Mouse (Mus musculus) CH12F3 (cell line): ENCODE results near the gene Kdr.

Source experiments
- in situ Hi-C: fragments of 300-500 bp; cut with MboI; formaldehyde crosslinking; loops from 2 replicates; pipeline ENCODE4 v1.14.3; 2020; ENCODE audit warnings: low sequenced_read_pairs

Kdr gene

DNA sequence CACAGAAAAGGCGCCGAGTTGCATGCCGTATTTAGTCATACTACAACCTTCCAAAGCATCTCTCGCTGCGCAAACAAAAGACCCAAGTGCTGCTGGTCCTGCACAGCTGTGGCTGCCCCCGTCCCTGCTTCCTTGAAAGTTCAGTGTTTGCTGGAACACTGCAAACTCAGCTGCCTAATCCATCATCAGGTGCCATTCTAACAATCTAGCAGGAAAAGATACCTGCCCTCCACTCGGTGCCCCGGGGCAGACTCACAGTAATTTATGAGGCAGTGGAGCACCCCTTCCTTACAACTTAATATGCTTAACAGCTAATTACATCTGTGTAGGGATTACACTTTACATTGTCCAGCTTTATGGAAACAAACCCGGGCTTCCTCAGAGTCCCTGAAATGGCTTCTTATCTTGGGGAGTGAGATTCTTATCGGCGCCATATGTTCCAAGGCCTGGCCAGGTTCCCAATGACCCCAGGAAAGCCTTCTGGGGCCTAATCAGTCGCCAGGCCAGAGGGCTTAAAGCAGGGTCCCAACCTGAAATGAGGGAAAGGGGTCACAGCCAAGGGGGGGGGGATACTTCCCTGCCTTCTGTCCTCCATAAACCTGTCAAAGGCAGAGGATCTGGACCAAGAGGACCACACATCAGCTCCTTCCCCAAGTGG is 56.4 kb downstream of the Kdr start:
- in situ Hi-C loops = no loop called here

DNA sequence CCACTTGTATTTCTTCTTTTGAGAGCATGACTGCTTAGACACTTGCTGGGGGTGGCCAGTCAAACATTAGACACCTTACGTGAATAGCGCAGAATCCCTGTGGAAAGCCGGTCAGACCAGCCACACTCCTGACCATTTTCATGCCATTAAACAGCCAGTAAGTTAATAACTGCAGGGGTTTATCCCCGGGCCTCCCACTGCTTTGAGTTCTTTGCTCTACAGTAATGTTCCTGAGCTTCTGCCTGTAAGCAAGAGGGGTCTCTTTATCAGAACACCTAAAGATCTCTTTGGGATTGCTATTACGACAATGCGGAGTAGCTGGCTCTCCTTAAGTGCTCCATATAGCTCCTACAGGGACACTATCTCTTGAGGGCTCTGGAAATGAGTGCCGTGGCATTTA is 58.7 kb downstream of the Kdr start:
- in situ Hi-C loops = no loop called here

DNA sequence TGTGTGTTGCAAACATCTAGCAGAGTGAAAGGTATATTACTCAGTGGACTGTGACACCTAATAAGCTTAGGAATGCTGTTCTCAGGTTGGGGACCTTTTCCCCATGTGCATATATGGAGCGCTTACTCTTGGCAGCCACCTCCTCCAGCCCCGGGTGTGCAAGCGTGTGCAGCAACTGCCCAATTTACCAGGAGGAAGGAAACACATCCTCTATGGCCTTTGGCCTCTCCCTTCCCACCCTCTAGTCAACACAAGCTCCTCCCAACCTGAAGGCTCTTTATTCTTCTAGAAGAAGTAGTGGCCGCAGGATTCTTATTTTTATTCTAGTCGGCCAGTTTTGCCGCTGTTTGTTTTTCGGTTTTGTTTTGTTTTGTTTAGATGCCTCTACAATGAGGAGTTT is 60.1 kb downstream of the Kdr start:
- in situ Hi-C loops = no loop called here

DNA sequence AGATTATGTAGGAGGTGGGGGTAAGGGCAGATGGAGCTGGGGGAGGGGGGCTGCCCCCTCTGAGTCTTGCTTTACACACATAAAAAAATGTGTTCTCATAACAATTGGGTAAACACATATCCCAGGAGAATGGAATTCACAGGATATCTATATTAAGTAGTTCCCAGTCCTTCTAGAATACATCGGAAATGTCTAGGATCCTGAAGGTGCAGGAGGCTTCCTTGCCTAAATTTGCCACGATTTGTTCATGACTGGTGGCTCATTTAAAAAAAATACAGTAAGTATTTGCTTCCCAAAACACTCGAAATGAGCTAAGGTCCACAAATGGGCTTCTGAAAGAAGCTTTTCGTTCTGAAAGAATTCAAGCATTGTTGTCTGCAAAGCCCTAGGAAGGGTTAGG is 61.0 kb downstream of the Kdr start:
- in situ Hi-C loops = no loop called here

DNA sequence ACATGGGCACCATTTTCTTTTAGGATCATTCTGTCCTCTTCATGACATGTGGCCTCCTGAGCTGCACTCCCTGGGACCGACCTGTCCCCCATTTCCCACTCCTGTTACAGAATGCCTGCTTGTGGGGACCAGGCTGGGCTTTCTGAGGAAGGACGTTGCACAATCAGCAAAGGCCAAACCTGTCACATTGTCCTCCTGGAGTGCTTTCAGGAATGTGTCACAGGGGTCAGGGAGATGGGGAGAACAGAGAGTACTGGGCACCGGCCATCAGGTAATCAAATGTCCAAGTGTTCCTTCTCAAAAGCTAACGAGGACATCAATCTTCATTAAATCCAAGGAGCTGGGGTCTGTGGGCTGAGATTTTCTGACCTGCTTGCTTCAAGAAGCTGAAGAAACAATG is 72.2 kb downstream of the Kdr start:
- in situ Hi-C loops = no loop called here

DNA sequence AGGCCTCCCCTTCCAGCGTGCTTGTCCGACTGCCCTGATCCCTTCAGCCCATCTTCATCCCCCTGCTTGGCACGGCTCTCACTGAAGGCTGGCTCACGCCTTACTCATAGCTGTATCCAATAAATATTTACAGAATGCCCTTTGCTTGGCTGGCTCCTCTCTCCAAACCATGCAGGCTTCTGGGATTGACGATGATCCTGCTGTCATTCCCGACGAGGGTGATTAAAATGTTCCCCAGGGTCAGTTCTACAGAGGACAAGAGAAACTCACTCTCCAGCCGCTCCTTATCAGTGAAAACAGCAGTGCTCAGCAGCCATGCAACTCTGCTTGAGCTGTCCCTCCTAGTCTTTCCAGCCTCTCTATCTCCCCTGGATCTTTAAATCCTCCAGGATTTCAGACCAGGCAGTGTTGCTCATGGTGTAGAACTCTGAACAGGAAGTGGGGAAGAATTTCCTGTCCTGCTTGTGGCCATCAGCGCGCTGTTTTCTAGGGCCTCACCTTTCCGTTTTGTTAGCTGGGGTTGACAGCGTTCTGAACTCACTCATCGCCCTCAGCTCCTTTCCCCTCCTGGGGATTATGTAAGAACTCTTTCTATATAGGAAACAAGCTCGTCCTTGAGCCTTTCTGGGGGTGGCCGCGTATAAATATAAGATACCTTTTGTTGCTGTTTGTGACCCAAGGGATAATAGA is 77.9 kb downstream of the Kdr start:
- in situ Hi-C loops = no loop called here

DNA sequence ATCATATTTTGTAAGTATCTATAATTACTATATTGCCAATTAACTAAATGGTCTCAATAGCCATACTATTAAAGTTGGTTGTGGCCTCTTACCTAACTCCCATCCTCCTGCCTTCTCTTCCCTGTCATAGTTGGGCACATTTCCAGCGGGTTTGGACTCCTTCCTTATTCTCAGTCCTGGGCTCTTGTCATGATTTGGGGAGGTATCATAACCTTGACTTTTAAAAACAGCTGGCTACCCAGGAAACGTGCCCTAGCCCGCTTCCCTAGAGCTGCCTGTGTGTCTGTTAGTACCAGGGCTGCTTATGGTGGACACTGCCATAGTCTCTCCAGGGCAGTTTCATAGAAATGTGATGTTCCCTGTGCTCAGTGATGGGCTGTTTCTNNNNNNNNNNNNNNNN is 82.9 kb downstream of the Kdr start:
- in situ Hi-C loops = no loop called here

DNA sequence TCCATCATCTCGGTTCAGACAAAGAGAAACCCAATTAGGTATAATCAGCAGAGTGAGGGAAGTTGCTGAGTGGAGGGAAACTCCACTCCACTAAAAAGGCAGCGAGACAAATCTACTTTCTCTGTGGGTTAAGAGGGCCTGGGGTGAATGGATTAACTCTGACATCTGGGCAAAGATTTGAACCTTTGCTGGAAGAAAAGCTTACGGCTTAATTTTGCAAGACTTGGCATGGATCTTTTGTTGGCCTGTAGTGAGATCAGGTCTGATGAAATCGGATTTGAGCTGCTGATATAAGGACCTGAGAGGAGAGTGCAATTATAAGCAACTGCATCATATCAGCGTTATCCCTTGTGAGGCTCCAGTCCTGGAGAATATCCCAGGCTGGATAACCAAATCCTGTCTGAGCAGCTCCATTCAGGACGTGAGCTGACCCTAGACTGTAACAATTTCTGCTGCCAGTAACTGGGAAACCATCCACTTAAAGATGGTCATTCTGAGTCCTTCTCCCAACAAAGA is 85.2 kb downstream of the Kdr start:
- in situ Hi-C loops = no loop called here
